Mouse (Mus musculus) limb, embryonic 12.5 days (tissue): ENCODE measurements around the gene Lamb2. TPM values are rescaled to one million over a fixed set of nuclear protein-coding genes. Genes with fewer than 3 reads are reported as not detected.
A peak's percentile ranks its signal among the peaks of the same experiment; 100 is the strongest.

Experiments used
- ATAC-seq: fragments of 200-750 bp; cut with Nextera tagmentation; 2 replicates; pipeline ENCODE4 v1.8.0; 2017; ENCODE audit warnings: low read depth, moderate TSS enrichment; ENCODE audit not compliant: insufficient number of reproducible peaks, insufficient read depth, low FRiP score, low TSS enrichment
- H3K27ac ChIP-seq: fragments of 300-500 bp; sonication (generic); 2 replicates; pipeline ENCODE4 v1.5.1; 2016; ENCODE audit warnings: mild to moderate bottlenecking, moderate library complexity
- H3K27me3 ChIP-seq: fragments of 300-500 bp; sonication (generic); 2 replicates; pipeline ENCODE4 v1.6.1; 2016; ENCODE audit warnings: mild to moderate bottlenecking, moderate library complexity
- H3K36me3 ChIP-seq: fragments of 300-500 bp; sonication (generic); 2 replicates; pipeline ENCODE4 v1.6.1; 2016; ENCODE audit warnings: mild to moderate bottlenecking, moderate library complexity
- H3K4me1 ChIP-seq: fragments of 300-500 bp; sonication (generic); replicated peaks from 2 replicates; pipeline ENCODE4 v1.6.1; 2016
- H3K4me2 ChIP-seq: fragments of 300-500 bp; sonication (generic); 2 replicates; pipeline ENCODE4 v1.6.1; 2016; ENCODE audit warnings: mild to moderate bottlenecking, moderate library complexity
- H3K4me3 ChIP-seq: fragments of 300-500 bp; sonication (generic); replicated peaks from 2 replicates; pipeline ENCODE4 v1.5.1; 2016; ENCODE audit warnings: mild to moderate bottlenecking
- H3K9ac ChIP-seq: fragments of 300-500 bp; sonication (generic); replicated peaks from 2 replicates; pipeline ENCODE4 v1.6.1; 2016; ENCODE audit warnings: mild to moderate bottlenecking, moderate library complexity
- H3K9me3 ChIP-seq: fragments of 300-500 bp; sonication (generic); 2 replicates; pipeline ENCODE4 v1.6.1; 2016; ENCODE audit warnings: mild to moderate bottlenecking, moderate library complexity
- WGBS: fragments of 180-500 bp; shearing (Covaris S2); methylation state at CpG from one replicate; pipeline ENCODE4 v1.1.7; 2016; 5-methylcytosine and 5-hydroxymethylcytosine counted together
- polyA plus RNA-seq: library from polyadenylated mRNA; unstranded; fragments of >200 nt; fragmentation: Nextera tagmentation; extraction: Ambion mirVana; gene quantifications from 2 replicates; pipeline ENCODE4 v1.2.1, GENCODE M21; 2016

Lamb2 gene
- polyA plus RNA-seq, 1 experiment from 2014 or later: 40.8 TPM

GRCm38 (mm10) chr9:108493246-108493645 lies 13.7 kb downstream of the Lamb2 start:
- ATAC-seq: no peak
- 95% methylated on average over 8 of the region's 8 CpGs for WGBS
- peaks cover 82% of the 10 kb centered on the region for H3K36me3 ChIP-seq
- no peak overlapping the region for H3K4me3 ChIP-seq
- H3K27me3 ChIP-seq: no peaks in the 10 kb centered on the region
- no peaks in the 10 kb centered on the region for H3K9me3 ChIP-seq
- no peak overlapping the region for H3K9ac ChIP-seq
- H3K4me2 ChIP-seq: no peak overlapping the region
- no peak overlapping the region for H3K27ac ChIP-seq
- H3K4me1 ChIP-seq: peaks cover 26% of the 10 kb centered on the region

GRCm38 (mm10) chr9:108494146-108494825 lies 14.8 kb downstream of the Lamb2 start:
- Histone ChIP-seq H3K4me2 (no peak overlapping the region), H3K9me3 (no peaks in the 10 kb centered on the region), H3K4me3 (no peak overlapping the region), H3K4me1 (peaks cover 25% of the 10 kb centered on the region), H3K27me3 (no peaks in the 10 kb centered on the region), H3K36me3 (peaks cover 82% of the 10 kb centered on the region), H3K9ac (no peak overlapping the region), H3K27ac (no peak overlapping the region)
- WGBS: 94% methylated on average over 19 of the region's 19 CpGs
- ATAC-seq: no peak

DNA sequence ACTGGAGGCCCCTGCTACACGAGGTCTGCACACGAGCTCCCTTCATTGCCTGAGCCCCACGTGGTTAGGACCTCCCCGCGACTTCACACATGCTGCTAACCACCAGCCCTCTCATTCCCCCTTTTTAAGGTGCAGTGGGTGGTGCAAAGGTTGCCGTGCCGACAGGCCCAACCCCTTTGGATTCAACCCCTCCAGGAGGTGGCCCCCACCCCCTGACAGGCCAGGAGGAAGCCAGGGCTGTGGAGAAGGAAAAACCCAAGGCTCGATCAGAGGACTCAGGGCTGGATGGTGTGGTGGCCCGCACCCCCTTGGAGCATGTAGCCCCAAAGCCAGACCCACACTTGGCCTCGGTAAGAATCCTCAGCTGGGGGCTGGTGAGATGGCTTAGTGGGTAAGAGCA lies 15.4 kb downstream of the Lamb2 start:
- no peak overlapping the region for H3K4me3 ChIP-seq
- no peaks in the 10 kb centered on the region for H3K9me3 ChIP-seq
- no peaks in the 10 kb centered on the region for H3K27me3 ChIP-seq
- WGBS: 87% methylated on average over 10 of the region's 10 CpGs
- H3K36me3 ChIP-seq: peaks cover 82% of the 10 kb centered on the region
- no peak overlapping the region for H3K4me2 ChIP-seq
- no peak for ATAC-seq
- no peak overlapping the region for H3K27ac ChIP-seq
- H3K9ac ChIP-seq: no peak overlapping the region
- peaks cover 19% of the 10 kb centered on the region for H3K4me1 ChIP-seq

- Histone ChIP-seq H3K9ac (no peak overlapping the region), H3K4me1 (no peaks in the 10 kb centered on the region), H3K9me3 (no peaks in the 10 kb centered on the region), H3K36me3 (peaks cover 95% of the 10 kb centered on the region), H3K27me3 (no peaks in the 10 kb centered on the region), H3K27ac (no peak overlapping the region), H3K4me2 (no peak overlapping the region), H3K4me3 (no peak overlapping the region)
- 94% methylated on average over 7 of the region's 7 CpGs for WGBS
- ATAC-seq: no peak
Observed at GRCm38 (mm10) chr9:108499231-108499630, 19.7 kb downstream of the Lamb2 start.

GRCm38 (mm10) chr9:108499943-108500342 lies 20.4 kb downstream of the Lamb2 start:
- Histone ChIP-seq H3K27ac (no peak overlapping the region), H3K9me3 (no peaks in the 10 kb centered on the region), H3K27me3 (no peaks in the 10 kb centered on the region), H3K9ac (no peak overlapping the region), H3K4me3 (no peak overlapping the region), H3K4me2 (no peak overlapping the region), H3K36me3 (peaks cover 88% of the 10 kb centered on the region), H3K4me1 (no peaks in the 10 kb centered on the region)
- no peak for ATAC-seq
- 93% methylated on average over 15 of the region's 15 CpGs for WGBS

DNA sequence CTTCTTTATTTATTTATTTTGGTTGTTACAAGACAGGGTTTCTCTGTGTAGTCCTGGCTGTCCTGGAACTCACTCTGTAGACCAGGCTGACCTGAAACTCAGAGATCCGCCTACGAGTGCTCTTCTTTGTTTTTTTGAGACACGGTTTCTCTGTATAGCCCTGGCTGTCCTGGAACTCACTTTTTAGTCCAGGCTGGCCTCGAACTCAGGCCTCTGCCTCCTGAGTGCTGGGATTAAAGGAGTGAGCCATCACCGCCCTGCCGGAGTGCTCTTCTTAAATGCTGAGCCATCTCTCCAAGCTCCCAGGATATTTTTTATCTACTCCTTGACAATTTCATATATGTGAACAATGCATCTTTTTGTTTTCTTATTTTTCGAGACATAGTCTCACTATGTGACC lies 27.4 kb downstream of the Lamb2 start:
- Histone ChIP-seq H3K27me3 (no peaks in the 10 kb centered on the region), H3K4me1 (peaks cover 14% of the 10 kb centered on the region), H3K36me3 (peaks cover 47% of the 10 kb centered on the region), H3K27ac (peak overlapping the region; percentile 69; the same call in 1 of the 2 replicates), H3K4me3 (peak overlapping the region; percentile 78), H3K9me3 (no peaks in the 10 kb centered on the region), H3K4me2 (peak overlapping the region; percentile 92), H3K9ac (no peak overlapping the region)
- no peak for ATAC-seq
- WGBS: 85% methylated on average over 7 of the region's 7 CpGs

DNA sequence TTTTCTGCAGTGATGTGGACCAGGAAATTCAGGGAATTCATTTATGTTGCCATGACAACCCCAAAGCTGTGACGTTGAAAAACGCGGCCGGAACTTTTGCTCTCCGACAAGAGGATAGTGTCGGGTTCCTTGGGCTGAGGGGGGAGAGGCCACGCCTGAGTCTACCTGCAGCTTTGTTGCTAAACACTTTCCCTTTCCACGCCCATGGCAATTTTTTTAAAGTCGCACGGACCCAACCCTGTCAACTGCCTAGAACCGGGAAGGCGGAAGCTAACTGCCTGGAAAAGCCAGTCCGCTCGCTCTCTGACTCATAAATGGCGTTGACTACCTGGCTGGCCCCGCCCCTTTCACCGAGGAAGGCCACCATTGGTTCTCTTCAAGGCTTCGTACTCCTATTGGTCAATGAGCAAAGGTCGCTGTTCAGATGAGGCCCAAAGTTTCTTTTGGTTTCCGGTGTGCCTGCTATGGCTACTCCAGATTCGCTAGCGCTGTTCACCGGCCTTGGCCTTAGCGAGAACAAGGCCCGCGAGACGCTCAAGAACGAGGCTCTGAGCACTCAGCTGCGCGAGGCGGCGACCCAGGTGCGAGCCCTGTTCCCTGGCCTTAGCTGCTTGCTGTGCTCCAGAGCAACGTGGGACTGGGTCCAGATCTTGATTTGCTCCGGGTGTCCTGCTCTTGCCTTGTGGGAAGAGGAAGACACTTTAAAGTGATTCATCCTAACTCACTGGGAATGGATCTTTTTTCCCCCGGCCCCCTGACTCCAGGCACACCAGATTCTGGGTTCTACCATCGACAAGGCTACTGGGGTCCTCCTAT lies 28.3 kb downstream of the Lamb2 start, which contains the start of gene Qars:
TSS of gene Qars (plus strand) at position 88 of the 816 bp plus-strand sequence.
- Histone ChIP-seq H3K9ac (peak within 1 kb of the TSS; percentile 81), H3K36me3 (peaks cover 47% of the 10 kb centered on the region), H3K4me3 (peak within 1 kb of the TSS; percentile 78), H3K27me3 (no peaks in the 10 kb centered on the region), H3K9me3 (no peaks in the 10 kb centered on the region), H3K27ac (peak within 1 kb of the TSS; percentile 76), H3K4me1 (peaks cover 14% of the 10 kb centered on the region), H3K4me2 (peak within 1 kb of the TSS; percentile 92)
- peak; percentile 94 for ATAC-seq
- WGBS: under 1% methylated on average over 37 of the region's 37 CpGs

DNA sequence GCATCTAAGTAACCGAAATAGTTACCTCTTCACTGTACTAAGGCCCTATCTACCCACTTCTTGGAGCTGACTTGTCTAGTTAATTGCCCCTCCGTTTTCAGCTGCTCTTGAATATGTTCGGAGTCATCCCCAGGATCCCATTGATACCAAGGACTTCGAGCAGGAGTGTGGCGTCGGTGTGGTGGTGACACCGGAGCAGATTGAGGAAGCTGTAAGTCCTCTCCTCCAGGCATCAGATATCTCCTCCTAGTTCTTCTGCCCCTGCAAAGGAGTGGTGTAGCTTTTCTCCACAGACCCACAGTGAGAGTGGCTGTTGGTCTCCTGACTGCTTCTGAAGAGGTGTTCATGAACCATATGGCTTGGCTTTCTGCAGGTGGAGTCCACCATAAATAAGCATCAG lies 29.2 kb downstream of the Lamb2 start:
- no peak overlapping the region for H3K27ac ChIP-seq

DNA sequence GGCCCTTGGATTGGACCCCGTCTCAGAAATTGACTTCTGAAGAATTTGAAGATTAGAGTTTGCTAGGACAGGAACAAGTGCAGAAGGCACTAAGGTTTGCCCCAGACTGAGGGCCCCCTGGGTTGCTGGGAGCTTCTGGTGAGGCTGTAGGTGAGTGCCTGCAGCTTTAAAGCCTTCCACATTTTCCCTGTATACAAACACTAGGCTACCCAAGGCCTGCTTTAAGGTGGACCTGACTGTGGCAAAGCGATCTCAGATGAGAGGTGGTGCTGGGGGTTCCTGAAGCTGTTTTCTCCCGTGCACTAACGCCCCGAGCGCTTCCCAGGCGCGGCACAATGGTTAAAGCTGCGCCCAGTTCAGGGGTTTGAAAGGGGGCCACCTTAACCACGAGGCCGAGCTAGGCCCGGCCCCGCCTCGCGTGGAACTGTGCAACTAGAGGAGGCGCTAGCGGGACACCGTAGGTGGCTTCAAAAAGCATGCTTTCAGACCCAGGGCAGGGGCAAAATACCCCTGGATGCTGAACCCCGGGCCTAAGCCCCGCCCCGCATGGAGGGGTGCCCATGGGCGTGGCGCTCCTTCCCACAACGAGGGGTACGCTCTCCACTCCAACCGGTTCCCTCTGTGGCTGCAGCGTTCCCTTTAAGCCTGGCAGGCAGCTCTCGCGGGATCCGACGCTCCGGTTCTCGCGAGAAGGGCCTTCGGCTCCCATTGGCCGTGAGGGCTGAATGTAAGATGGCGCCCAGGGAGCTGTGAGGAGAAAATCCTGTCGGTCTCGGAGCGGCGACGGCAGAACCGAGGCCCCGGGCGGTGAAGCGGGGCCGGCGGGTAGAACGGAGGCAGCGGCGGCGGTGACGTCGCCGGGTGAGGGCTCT lies 37.1 kb downstream of the Lamb2 start, which contains the start of gene Qrich1:
TSS of gene Qrich1 (plus strand) at position 427 of the 872 bp plus-strand sequence.
- peak within 1 kb of the TSS; percentile 99 for H3K27ac ChIP-seq
- H3K4me3 ChIP-seq: peak within 1 kb of the TSS; percentile 63
- no peaks in the 10 kb centered on the region for H3K27me3 ChIP-seq
- peak; percentile 96 for ATAC-seq
- peaks cover 50% of the 10 kb centered on the region for H3K36me3 ChIP-seq
- H3K4me1 ChIP-seq: peaks cover 24% of the 10 kb centered on the region
- H3K4me2 ChIP-seq: peak within 1 kb of the TSS; percentile 72
- no peaks in the 10 kb centered on the region for H3K9me3 ChIP-seq
- peak within 1 kb of the TSS; percentile 97 for H3K9ac ChIP-seq
- WGBS: under 1% methylated on average over 51 of the region's 55 CpGs

More for the DNA sequence above, 29.2 kb downstream of the Lamb2 start:
- no peak for ATAC-seq
- Histone ChIP-seq H3K9ac (peak overlapping the region; percentile 81), H3K4me3 (peak overlapping the region; percentile 78), H3K4me2 (peak overlapping the region; percentile 92), H3K4me1 (peaks cover 14% of the 10 kb centered on the region), H3K27me3 (no peaks in the 10 kb centered on the region), H3K9me3 (no peaks in the 10 kb centered on the region), H3K36me3 (peaks cover 48% of the 10 kb centered on the region)
- 85% methylated on average over 7 of the region's 7 CpGs for WGBS

DNA sequence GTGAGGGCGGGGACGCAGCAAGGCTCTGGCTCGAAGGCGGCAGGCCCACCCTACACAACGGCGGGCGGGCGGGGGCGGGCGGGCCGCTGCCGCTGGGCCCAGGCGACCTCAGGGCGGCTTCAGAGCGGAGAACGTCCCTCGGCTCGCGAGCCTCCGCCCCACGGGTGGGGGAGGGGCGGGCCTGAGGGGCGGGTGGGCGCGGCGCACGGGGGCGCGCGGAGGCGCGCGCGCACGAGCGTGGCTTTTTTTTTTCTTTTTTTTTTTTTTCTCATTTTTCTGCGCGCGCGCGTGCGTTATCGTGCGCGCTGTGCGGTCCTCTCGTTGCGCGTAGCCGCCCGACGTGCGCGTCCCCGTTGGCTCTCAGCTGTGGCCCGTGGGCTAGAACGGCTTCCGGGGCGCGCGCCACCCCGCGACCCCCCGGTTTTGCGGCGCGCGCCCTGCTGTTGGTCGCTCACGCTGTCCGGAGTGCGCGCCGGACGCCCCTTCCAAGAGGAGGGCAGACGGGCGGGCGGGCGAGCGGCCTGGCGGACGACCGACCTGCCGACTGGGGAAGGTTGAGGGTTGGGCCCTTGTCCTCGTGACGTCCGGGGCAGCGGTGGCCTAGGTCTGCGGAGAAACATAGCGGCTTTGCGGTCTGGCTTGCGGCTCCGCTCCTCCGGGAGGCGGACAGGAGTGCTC lies 37.9 kb downstream of the Lamb2 start:
- ATAC-seq: peak; percentile 65
- peak overlapping the region; percentile 72 for H3K4me2 ChIP-seq
- H3K9ac ChIP-seq: peak overlapping the region; percentile 97
- H3K27ac ChIP-seq: peak overlapping the region; percentile 99
- no peaks in the 10 kb centered on the region for H3K27me3 ChIP-seq
- H3K36me3 ChIP-seq: peaks cover 42% of the 10 kb centered on the region
- peaks cover 24% of the 10 kb centered on the region for H3K4me1 ChIP-seq
- WGBS: under 1% methylated on average over 78 of the region's 95 CpGs
- peak overlapping the region; percentile 63 for H3K4me3 ChIP-seq
- H3K9me3 ChIP-seq: no peaks in the 10 kb centered on the region
